Mouse (Mus musculus) thymus, adult 2 months (tissue): ENCODE measurements around the gene Olfr9. TPM values are rescaled to one million over a fixed set of nuclear protein-coding genes. Genes with fewer than 3 reads are reported as not detected.
"Not testable (repeated sequence)": the region's sequence is repeated elsewhere in the genome, so short reads cannot be mapped to it uniquely, and the experiment has no call there.

ENCODE experiments used
- DNase-seq: peaks from one replicate; pipeline ENCODE4 v3.0.0; 2021
- H3K27ac ChIP-seq: fragments of 200-500 bp; 2 replicates; pipeline ENCODE4 v1.5.1; 2012; ENCODE audit warnings: low read length, control low read depth; ENCODE audit not compliant: control insufficient read depth, insufficient read depth
- H3K27me3 ChIP-seq: fragments of 200-500 bp; 2 replicates; pipeline ENCODE4 v1.6.1; 2012; ENCODE audit warnings: mild to moderate bottlenecking, low read length, moderate library complexity, mixed read lengths; ENCODE audit not compliant: control insufficient read depth, insufficient read depth
- H3K36me3 ChIP-seq: fragments of 200-500 bp; 2 replicates; pipeline ENCODE4 v1.6.1; 2012; ENCODE audit warnings: mild to moderate bottlenecking, low read length, moderate library complexity; ENCODE audit not compliant: control insufficient read depth, insufficient read depth
- H3K4me1 ChIP-seq: fragments of 200-500 bp; replicated peaks from 2 replicates; pipeline ENCODE4 v1.6.1; 2012; ENCODE audit warnings: low read length; ENCODE audit not compliant: control insufficient read depth, insufficient read depth
- H3K4me3 ChIP-seq: fragments of 200-500 bp; 2 replicates; pipeline ENCODE4 v1.5.1; 2012; ENCODE audit warnings: mild to moderate bottlenecking, low read length, control low read depth, moderate library complexity; ENCODE audit not compliant: control insufficient read depth, insufficient read depth
- CTCF ChIP-seq: fragments of 200-500 bp; IDR thresholded peaks from 2 replicates; pipeline ENCODE4 v1.5.1; 2012; ENCODE audit warnings: mild to moderate bottlenecking, control low read depth, low read length, moderate library complexity, borderline replicate concordance; ENCODE audit not compliant: control insufficient read depth, poor library complexity, insufficient read depth; ENCODE audit errors: extremely low read depth
- POLR2A ChIP-seq: fragments of 200-500 bp; IDR thresholded peaks from 2 replicates; pipeline ENCODE4 v1.6.1; 2012; ENCODE audit warnings: mild to moderate bottlenecking, low read length, control low read depth, moderate library complexity; ENCODE audit not compliant: control insufficient read depth, poor library complexity, insufficient read depth; ENCODE audit errors: extremely low read depth
- WGBS: fragments of 180-500 bp; shearing (Covaris S2); methylation state at CpG from one replicate; pipeline ENCODE4 v1.1.7; 2018; 5-methylcytosine and 5-hydroxymethylcytosine counted together
- polyA plus RNA-seq: library from polyadenylated mRNA; depleted of rRNA; stranded (reverse); fragments of >200 nt; gene quantifications from 2 replicates; pipeline ENCODE4 v1.2.3, GENCODE M21; 2012; rRNA removed

Gene Olfr9
- polyA plus RNA-seq = not detected in 2 replicates

- not testable (repeated sequence) for DNase-seq, H3K27ac ChIP-seq, H3K36me3 ChIP-seq, H3K4me3 ChIP-seq, H3K4me1 ChIP-seq, H3K27me3 ChIP-seq
- WGBS = 71% methylated on average over 1 of the region's 1 CpGs
These were observed at the start of gene Olfr9 for GRCm38 (mm10) chr10:128989131-128989530. TSS of gene Olfr9 (plus strand) at chr10:128989431.

DNA sequence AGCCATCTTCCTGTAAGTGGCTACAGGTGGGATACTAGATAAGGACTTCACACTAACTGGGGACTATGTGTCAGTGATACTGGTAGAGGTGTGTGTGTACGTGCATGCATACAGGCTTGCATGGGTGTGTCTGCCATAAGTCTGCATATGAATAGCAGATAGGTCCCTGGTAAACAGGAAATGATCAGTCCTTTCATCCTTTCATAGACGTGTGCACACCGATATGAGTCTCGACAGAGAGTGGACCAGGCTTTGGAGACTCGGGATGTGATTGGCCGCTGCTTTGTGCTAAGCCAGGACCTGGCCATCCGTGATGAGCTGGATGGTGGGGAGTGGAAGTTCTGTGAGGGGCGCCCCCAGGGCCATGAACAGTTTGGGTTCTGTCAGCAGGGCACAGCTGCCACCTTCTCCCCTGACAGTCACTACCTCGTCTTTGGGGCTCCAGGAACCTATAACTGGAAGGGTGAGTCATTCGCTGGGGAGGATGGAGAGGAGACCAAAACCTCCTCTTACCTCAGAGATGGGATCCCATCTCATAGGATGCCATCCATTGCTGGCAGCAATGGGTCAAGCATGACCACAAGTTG is 48.7 kb upstream of the Olfr9 start:
- Histone ChIP-seq H3K27ac (no peak overlapping the region), H3K27me3 (no peaks in the 10 kb centered on the region; the same call in 1 of the 2 replicates), H3K4me3 (no peak overlapping the region), H3K36me3 (no peaks in the 10 kb centered on the region), H3K4me1 (no peaks in the 10 kb centered on the region)
- WGBS = 80% methylated on average over 10 of the region's 10 CpGs
- DNase-seq = no peak
- TF ChIP-seq CTCF = no peak
- TF ChIP-seq POLR2A = no peak

DNA sequence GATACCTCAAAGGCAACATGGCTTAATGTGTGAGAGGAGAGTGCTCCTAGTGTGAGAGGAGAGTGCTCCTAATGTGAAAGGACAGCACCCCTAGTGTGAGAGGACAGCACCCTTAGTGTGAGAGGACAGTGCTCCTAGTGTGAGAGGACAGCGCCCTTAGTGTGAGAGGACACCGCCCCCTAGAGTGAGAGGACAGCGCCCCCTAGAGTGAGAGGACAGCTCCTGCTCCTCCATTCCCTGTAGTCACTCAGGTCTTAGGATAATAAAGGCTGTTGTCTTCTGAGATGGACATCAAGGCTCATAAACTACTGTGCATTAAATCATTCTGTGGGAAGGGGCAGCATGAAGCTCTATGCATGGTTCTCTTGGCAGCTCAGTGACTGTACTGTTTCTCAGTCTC is 43.6 kb upstream of the Olfr9 start:
- H3K36me3 ChIP-seq = no peaks in the 10 kb centered on the region
- no peaks in the 10 kb centered on the region for H3K4me1 ChIP-seq
- TF ChIP-seq CTCF (peak; percentile 35; the same call in 1 of the 2 replicates), POLR2A (no peak)
- H3K27ac ChIP-seq = no peak overlapping the region
- 35% methylated on average over 3 of the region's 3 CpGs for WGBS
- DNase-seq = peak; percentile 18
- H3K4me3 ChIP-seq = no peak overlapping the region
- no peaks in the 10 kb centered on the region for H3K27me3 ChIP-seq

GRCm38 (mm10) chr10:128947496-128947895 is 41.7 kb upstream of the Olfr9 start:
- 93% methylated on average over 4 of the region's 4 CpGs for WGBS
- Histone ChIP-seq H3K27me3 (no peaks in the 10 kb centered on the region), H3K27ac (no peak overlapping the region), H3K4me1 (no peaks in the 10 kb centered on the region), H3K4me3 (no peak overlapping the region), H3K36me3 (no peaks in the 10 kb centered on the region)
- no peak for DNase-seq
- TF ChIP-seq POLR2A (no peak), CTCF (no peak)

- H3K27ac ChIP-seq = no peak overlapping the region
- DNase-seq = no peak
- no peaks in the 10 kb centered on the region for H3K36me3 ChIP-seq
- H3K4me1 ChIP-seq = no peaks in the 10 kb centered on the region
- no peak overlapping the region for H3K4me3 ChIP-seq
- no peak for TF ChIP-seq CTCF
- TF ChIP-seq POLR2A = no peak
- H3K27me3 ChIP-seq = no peaks in the 10 kb centered on the region
- 71% methylated on average over 16 of the region's 16 CpGs for WGBS
These were observed 38.9 kb upstream of the Olfr9 start for GRCm38 (mm10) chr10:128950208-128950887.

DNA sequence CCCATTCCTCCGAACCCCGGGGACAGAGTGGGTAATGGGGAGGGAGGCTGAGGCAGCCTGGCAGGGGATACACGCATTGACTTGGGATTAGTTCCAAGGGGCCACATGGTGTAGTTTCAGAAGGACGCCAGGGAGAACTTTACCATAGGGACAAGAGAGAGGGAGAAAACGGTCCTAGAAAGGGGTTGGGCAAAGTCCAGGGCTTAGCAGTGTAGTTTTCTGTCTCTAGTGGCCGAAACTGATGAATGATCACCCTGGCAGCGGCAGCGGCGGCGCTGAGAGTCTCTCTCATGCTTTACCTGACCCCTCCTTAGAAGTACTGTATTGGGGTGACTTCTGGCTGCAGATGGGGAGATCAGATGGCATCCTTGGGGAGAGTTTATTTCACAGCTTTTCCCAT is 30.9 kb upstream of the Olfr9 start:
- no peak overlapping the region for H3K27ac ChIP-seq
- no peak for DNase-seq
- 95% methylated on average over 10 of the region's 10 CpGs for WGBS
- H3K36me3 ChIP-seq = no peaks in the 10 kb centered on the region
- H3K4me3 ChIP-seq = no peak overlapping the region
- TF ChIP-seq POLR2A = no peak
- TF ChIP-seq CTCF = no peak
- H3K4me1 ChIP-seq = peaks cover 10% of the 10 kb centered on the region
- H3K27me3 ChIP-seq = no peaks in the 10 kb centered on the region

DNA sequence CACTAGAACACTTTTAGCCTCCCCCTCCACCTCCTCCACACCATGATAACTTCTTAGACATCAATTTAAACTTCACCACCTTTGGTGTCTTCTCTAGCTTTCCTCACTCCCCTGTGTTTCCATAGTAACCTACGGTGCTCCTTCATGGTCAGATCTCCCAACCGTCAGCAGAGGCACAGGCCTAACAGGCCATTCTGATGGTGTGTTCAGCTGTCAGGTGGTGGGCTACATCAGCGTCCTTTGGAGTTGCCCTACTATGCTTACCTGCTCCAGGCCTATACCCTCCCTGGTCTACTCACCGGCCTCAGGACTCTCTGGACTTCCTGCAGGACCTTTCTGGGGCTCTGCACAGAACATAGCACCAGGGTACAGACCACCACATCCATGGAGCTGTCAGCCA is 29.1 kb upstream of the Olfr9 start:
- Histone ChIP-seq H3K36me3 (no peaks in the 10 kb centered on the region), H3K27ac (no peak overlapping the region), H3K27me3 (no peaks in the 10 kb centered on the region), H3K4me3 (no peak overlapping the region), H3K4me1 (peaks cover 10% of the 10 kb centered on the region)
- DNase-seq = no peak
- 96% methylated on average over 4 of the region's 4 CpGs for WGBS
- TF ChIP-seq POLR2A (no peak), CTCF (no peak)
